Mouse (Mus musculus) limb, embryonic 11.5 days (tissue): ENCODE measurements around the gene Csrp2. TPM values are rescaled to one million over a fixed set of nuclear protein-coding genes. Genes with fewer than 3 reads are reported as not detected.

Experiments
- ATAC-seq: fragments of 200-750 bp; cut with Nextera tagmentation; 2 replicates; pipeline ENCODE4 v1.8.0; 2017; ENCODE audit warnings: low read depth; ENCODE audit not compliant: insufficient number of reproducible peaks, low FRiP score, low TSS enrichment
- DNase-seq: peaks from one replicate; pipeline ENCODE4 v3.0.0-alpha.2; 2015; ENCODE audit warnings: low spot score
- H3K27ac ChIP-seq: fragments of 300-500 bp; sonication (generic); replicated peaks from 2 replicates; pipeline ENCODE4 v1.5.1; 2014; ENCODE audit warnings: low read depth, mild to moderate bottlenecking, low read length
- H3K27me3 ChIP-seq: fragments of 300-500 bp; sonication (generic); 2 replicates; pipeline ENCODE4 v1.6.1; 2014; ENCODE audit warnings: mild to moderate bottlenecking, low read length, mixed read lengths; ENCODE audit not compliant: control insufficient read depth, insufficient read depth
- H3K36me3 ChIP-seq: fragments of 300-500 bp; sonication (generic); 2 replicates; pipeline ENCODE4 v1.6.1; 2014; ENCODE audit warnings: mild to moderate bottlenecking, low read length, moderate library complexity, mixed read lengths; ENCODE audit not compliant: control insufficient read depth, insufficient read depth
- H3K4me1 ChIP-seq: fragments of 300-500 bp; sonication (generic); 2 replicates; pipeline ENCODE4 v1.6.1; 2014; ENCODE audit warnings: low read length, mixed read lengths; ENCODE audit not compliant: control insufficient read depth, insufficient read depth
- H3K4me2 ChIP-seq: fragments of 300-500 bp; sonication (generic); 2 replicates; pipeline ENCODE4 v1.6.1; 2014; ENCODE audit warnings: low read depth, mild to moderate bottlenecking, moderate library complexity; ENCODE audit not compliant: severe bottlenecking
- H3K4me3 ChIP-seq: fragments of 300-500 bp; sonication (generic); 2 replicates; pipeline ENCODE4 v1.5.1; 2014; ENCODE audit warnings: low read depth, low read length
- H3K9ac ChIP-seq: fragments of 300-500 bp; sonication (generic); 2 replicates; pipeline ENCODE4 v1.6.1; 2014; ENCODE audit warnings: mild to moderate bottlenecking, low read length
- H3K9me3 ChIP-seq: fragments of 300-500 bp; sonication (generic); 2 replicates; pipeline ENCODE4 v1.6.1; 2016; ENCODE audit warnings: low read length; ENCODE audit not compliant: control insufficient read depth
- WGBS: fragments of 180-500 bp; shearing (Covaris S2); extraction: QIAGEN DNeasy Blood & Tissue Kit; methylation state at CpG from one replicate; pipeline ENCODE4 v1.1.7; 2014; 5-methylcytosine and 5-hydroxymethylcytosine counted together
- polyA plus RNA-seq: library from polyadenylated mRNA; unstranded; fragments of >200 nt; fragmentation: Nextera tagmentation; extraction: Ambion mirVana; gene quantifications from 2 replicates; pipeline ENCODE4 v1.2.1, GENCODE M21; 2014

Gene Csrp2
- polyA plus RNA-seq, 1 experiment from 2014 or later: 169 TPM

DNA sequence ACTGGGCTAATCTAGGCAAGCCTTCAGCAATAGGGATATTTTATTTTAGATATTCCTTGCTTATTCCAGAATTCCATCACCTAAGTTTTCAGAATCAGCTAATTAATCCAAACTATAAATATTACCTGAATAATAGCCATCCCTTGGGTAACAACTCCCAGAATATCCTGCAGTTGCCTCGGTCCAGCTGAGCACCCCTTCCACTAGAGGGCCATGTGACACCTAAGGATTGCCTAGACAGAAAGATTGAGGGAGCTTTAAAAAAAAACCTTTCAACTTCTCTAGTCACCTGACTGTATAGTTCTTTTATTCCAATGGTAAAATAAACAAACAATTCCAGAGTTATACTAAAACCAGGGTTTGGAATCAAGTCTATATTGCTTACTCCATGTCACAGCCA lies 42.6 kb downstream of the Csrp2 start:
- no peak overlapping the region for H3K9ac ChIP-seq
- ATAC-seq (no peak), DNase-seq (no peak)
- no peaks in the 10 kb centered on the region for H3K27me3 ChIP-seq
- H3K36me3 ChIP-seq: 0 out of 2 replicates have a peak, but pooled peaks cover 2% of the 10 kb centered on the region
- H3K4me1 ChIP-seq: no peaks in the 10 kb centered on the region
- H3K4me3 ChIP-seq: no peak overlapping the region
- H3K27ac ChIP-seq: no peak overlapping the region
- no peak overlapping the region for H3K4me2 ChIP-seq
- 65% methylated on average over 1 of the region's 1 CpGs for WGBS
- H3K9me3 ChIP-seq: no peaks in the 10 kb centered on the region

DNA sequence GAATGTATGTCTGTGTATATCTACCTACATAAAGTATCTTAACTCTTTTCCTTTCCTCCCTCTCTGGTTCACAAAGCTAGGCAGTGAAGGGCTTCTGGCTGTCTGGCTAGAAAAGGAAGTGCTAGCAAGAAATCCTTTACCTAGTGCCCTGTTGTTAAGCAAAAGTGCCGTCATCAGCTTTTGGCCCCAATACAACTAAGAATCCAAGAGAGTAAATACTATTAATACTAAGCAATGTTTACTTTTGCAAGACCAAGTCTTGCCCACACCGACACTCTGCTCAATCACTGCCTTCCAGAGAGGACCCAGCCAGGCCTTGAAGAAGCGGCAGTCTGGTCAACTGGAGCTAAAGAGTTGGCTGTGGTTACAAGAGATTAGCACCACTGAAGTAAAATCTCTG lies 51.5 kb downstream of the Csrp2 start:
- Histone ChIP-seq H3K9me3 (no peaks in the 10 kb centered on the region), H3K36me3 (peaks cover 2% of the 10 kb centered on the region; the same call in 1 of the 2 replicates), H3K9ac (no peak overlapping the region), H3K4me1 (0 out of 2 replicates have a peak, but pooled peaks cover 4% of the 10 kb centered on the region), H3K27ac (no peak overlapping the region), H3K4me3 (no peak overlapping the region), H3K4me2 (no peak overlapping the region), H3K27me3 (no peaks in the 10 kb centered on the region)
- DNase-seq (no peak), ATAC-seq (no peak)
- WGBS: 87% methylated on average over 3 of the region's 3 CpGs

DNA sequence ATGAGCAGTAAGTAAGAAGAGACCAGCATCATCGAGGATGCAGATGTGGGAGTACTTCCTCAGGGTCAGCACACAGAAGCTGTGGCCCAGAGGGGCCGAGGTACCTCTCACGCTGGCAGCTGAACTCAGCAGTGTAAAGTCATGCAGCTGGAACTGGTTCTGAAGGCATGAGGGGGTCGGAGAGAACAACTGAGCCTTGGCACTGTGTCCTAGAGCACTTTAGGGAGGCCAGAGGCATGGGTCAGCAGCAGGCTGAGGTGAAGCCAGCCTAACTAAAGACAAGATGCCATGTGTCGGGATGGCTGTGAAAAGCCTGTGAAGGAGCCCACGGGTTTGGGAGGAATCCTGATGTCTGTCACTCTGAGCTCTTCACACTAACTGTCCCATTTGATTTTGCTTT lies 51.9 kb downstream of the Csrp2 start:
- Histone ChIP-seq H3K4me1 (0 out of 2 replicates have a peak, but pooled peaks cover 4% of the 10 kb centered on the region), H3K27ac (no peak overlapping the region), H3K9me3 (no peaks in the 10 kb centered on the region), H3K9ac (no peak overlapping the region), H3K4me3 (no peak overlapping the region), H3K4me2 (no peak overlapping the region), H3K36me3 (peaks cover 2% of the 10 kb centered on the region; the same call in 1 of the 2 replicates), H3K27me3 (no peaks in the 10 kb centered on the region)
- WGBS: 80% methylated on average over 6 of the region's 6 CpGs
- no peak for DNase-seq
- ATAC-seq: no peak

DNA sequence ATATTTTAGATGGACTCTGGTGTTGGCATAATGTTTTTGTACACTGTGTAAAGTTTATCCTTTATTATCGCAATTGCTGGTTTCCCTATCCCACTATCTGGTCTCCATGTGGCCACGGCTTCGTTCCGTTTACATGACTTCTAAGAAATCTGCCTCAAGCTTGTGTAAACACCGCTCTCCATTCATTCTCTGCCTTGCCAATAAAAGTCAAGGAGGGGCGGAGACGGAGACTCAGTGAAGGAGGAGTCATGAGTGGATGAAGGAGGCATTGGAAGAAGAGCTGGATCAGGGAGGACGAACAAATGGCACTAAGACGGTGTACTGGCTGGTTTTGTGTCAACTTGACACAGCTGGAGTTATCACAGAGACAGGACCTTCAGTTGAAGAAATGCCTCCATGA lies 52.4 kb downstream of the Csrp2 start:
- no peak overlapping the region for H3K4me3 ChIP-seq
- no peak overlapping the region for H3K9ac ChIP-seq
- 0 out of 2 replicates have a peak, but pooled peaks cover 4% of the 10 kb centered on the region for H3K4me1 ChIP-seq
- H3K9me3 ChIP-seq: no peaks in the 10 kb centered on the region
- H3K36me3 ChIP-seq: peaks cover 2% of the 10 kb centered on the region; the same call in 1 of the 2 replicates
- H3K27ac ChIP-seq: no peak overlapping the region
- WGBS: 55% methylated on average over 9 of the region's 9 CpGs
- H3K27me3 ChIP-seq: no peaks in the 10 kb centered on the region
- ATAC-seq (no peak), DNase-seq (no peak)
- H3K4me2 ChIP-seq: no peak overlapping the region

DNA sequence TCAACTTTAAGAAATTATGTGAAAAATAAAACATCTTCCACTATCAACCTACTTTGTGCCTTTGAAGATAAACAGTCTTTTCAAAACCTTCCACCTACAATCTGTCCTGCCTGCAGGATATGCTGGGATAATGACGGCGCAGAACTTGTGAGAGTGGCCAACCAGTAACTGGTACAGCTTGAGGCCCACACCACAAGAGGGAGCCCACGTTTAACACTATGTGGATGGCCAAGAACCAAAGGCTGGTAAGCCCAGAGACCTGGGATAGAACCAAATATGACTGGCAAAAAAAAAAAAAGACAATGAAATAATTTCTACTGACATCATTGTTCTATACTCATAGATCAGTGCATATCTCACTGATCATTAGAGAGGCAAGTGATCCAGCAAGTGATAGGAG lies 54.9 kb downstream of the Csrp2 start:
- ATAC-seq (no peak), DNase-seq (peak; percentile 40)
- no peak overlapping the region for H3K27ac ChIP-seq
- H3K4me2 ChIP-seq: no peak overlapping the region
- H3K4me3 ChIP-seq: no peak overlapping the region
- WGBS: 68% methylated on average over 3 of the region's 3 CpGs
- H3K36me3 ChIP-seq: peaks cover 2% of the 10 kb centered on the region; the same call in 1 of the 2 replicates
- H3K27me3 ChIP-seq: no peaks in the 10 kb centered on the region
- no peaks in the 10 kb centered on the region for H3K9me3 ChIP-seq
- no peak overlapping the region for H3K9ac ChIP-seq
- H3K4me1 ChIP-seq: 0 out of 2 replicates have a peak, but pooled peaks cover 4% of the 10 kb centered on the region

DNA sequence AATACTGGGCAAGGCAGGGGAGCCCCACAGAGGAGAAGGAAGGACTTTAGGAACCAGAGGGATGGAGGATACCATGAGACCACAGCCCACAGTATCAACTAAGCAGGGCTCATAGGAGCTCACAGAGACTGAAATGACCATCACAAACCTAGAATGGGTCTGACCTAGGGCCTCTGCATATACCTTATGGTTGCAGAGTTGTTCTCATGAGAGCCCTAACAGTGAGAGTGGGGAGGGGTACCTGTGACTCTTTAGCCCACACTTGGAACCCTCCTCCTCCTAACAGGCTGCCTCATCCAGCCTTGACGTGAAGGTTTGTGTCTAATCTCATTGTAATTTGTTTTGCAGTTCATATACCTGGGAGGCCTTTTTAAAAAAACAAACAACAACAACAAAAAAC lies 55.3 kb downstream of the Csrp2 start:
- H3K4me2 ChIP-seq: no peak overlapping the region
- no peaks in the 10 kb centered on the region; the same call in 1 of the 2 replicates for H3K36me3 ChIP-seq
- WGBS: 74% methylated on average over 1 of the region's 1 CpGs

DNA sequence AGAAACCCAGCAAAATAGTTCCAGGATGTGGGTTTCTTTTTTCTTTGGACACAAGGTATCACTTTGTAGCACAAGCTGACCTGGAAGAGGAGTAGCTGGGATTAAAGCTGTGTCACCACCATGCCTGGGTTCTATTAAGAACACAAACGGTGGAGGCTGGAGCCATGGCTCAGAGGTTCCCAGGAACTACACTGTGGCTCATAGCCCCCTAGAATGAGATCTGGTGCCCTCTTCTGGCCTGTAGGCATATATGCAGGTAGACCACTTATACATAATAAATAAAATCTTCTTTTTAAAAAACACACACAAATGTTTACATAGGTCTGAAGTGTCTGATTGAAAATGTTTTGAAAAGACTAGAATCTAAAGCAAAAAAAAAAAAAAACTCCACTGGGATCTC lies 56.5 kb downstream of the Csrp2 start:
- no peak for ATAC-seq
- no peaks in the 10 kb centered on the region for H3K9me3 ChIP-seq
- H3K4me1 ChIP-seq: no peaks in the 10 kb centered on the region
- no peak overlapping the region for H3K9ac ChIP-seq
- peak; percentile 56 for DNase-seq
- no peaks in the 10 kb centered on the region for H3K27me3 ChIP-seq
- WGBS: 0% methylated on average over 1 of the region's 1 CpGs
- H3K36me3 ChIP-seq: no peaks in the 10 kb centered on the region; the same call in 1 of the 2 replicates
- H3K4me2 ChIP-seq: no peak overlapping the region
- no peak overlapping the region for H3K27ac ChIP-seq
- H3K4me3 ChIP-seq: no peak overlapping the region

More for the DNA sequence above, 55.3 kb downstream of the Csrp2 start:
- Histone ChIP-seq H3K4me3 (no peak overlapping the region), H3K4me1 (0 out of 2 replicates have a peak, but pooled peaks cover under 1% of the 10 kb centered on the region), H3K9ac (no peak overlapping the region), H3K27me3 (no peaks in the 10 kb centered on the region), H3K27ac (no peak overlapping the region), H3K9me3 (no peaks in the 10 kb centered on the region)
- no peak for ATAC-seq
- DNase-seq: no peak

DNA sequence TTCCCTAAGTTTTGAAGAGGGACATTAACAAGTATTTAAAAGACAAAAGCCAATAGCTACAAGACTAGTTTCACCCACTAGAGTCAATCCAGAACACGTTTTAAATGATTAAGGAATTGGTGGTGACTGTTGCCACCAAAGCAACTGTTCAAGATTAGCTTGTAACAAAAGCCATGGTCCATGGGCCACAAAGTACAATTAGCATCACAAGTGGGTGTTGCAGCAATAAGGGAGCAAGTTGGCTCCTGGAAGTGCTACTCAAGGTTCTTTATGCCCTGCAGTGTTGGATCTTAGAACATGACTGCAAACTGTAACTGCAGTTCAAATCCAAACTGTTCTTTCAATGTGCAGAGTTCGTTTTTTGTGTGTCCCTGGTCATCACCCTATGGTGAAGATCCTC lies 57.8 kb downstream of the Csrp2 start:
- no peaks in the 10 kb centered on the region for H3K36me3 ChIP-seq
- no peak overlapping the region for H3K4me2 ChIP-seq
- H3K27ac ChIP-seq: no peak overlapping the region
- no peak for ATAC-seq
- WGBS: 60% methylated on average over 2 of the region's 2 CpGs
- no peak overlapping the region for H3K4me3 ChIP-seq
- no peaks in the 10 kb centered on the region for H3K27me3 ChIP-seq
- no peaks in the 10 kb centered on the region for H3K9me3 ChIP-seq
- H3K4me1 ChIP-seq: no peaks in the 10 kb centered on the region
- H3K9ac ChIP-seq: no peak overlapping the region
- DNase-seq: no peak

DNA sequence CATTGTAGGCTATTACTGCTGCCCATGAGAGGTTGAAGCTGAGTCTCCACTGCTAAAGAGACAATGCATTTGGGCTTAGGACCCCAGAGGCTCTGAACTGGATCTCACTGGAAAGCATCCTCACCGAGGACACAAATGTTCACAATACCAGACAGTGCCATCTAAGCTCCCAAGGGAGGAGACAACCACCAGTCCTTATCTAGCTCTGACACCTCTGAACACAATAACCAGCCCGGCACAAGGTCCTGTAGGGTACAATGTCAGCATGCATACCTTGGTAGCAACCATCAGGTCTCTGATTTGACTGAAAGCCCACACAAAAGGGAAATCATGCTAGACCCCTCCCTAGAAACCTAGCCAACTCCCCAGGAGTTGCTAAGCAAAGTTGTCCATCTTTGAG lies 59.8 kb downstream of the Csrp2 start:
- Histone ChIP-seq H3K4me1 (no peaks in the 10 kb centered on the region), H3K27ac (no peak overlapping the region), H3K9ac (no peak overlapping the region), H3K4me3 (no peak overlapping the region), H3K4me2 (no peak overlapping the region), H3K36me3 (no peaks in the 10 kb centered on the region), H3K27me3 (no peaks in the 10 kb centered on the region), H3K9me3 (no peaks in the 10 kb centered on the region)
- ATAC-seq: no peak
- WGBS: 91% methylated on average over 2 of the region's 2 CpGs
- DNase-seq: no peak
